ENCODE assay signal across 9 mouse cellular contexts in the genomic region with DNA sequence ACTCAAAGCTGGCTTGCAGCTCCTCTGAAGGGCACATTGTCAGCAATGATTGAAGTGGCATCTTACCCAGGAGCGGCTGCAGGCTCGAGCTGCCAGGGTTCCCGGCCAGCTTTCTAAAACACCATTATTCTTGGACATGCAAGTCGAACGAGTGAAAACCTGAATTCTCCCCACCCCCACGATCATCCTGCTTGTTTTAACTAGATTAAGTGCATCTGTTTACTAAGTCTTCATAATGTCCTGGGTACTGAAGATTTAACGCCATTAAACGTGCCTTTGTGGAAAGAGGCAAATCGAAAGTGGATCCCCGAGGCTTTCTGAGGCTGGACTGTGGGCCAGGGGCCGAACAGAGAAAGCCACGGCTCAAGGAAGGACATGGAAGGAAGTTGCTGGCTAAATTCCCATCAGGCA.
DNase-seq lines count a peak whose midpoint lies in the region; ATAC-seq and TF ChIP-seq lines count a peak whose summit lies in the region.
"Had no signal": no experiment of that assay in that cellular context is flagged by ENCODE, and none has a peak within 500 bp of the region (broad histone marks: within the 10 kb centered on the region; RNA-seq: fewer than 3 reads in every experiment).

No protein-coding gene starts in this region.

- peaks cover 51% of the 10 kb centered on the region for H3K27me3 ChIP-seq in hindbrain, embryonic 14.5 days (ENCODE audit: control insufficient read depth, insufficient read depth, low read length)
- H3K27me3 ChIP-seq in hindbrain, embryonic 12.5 days: peaks cover 77% of the 10 kb centered on the region
- no peaks in the 10 kb centered on the region for H3K27me3 ChIP-seq in CH12.LX (replicated peaks)
- H3K27me3 ChIP-seq in kidney, adult 2 months (replicated peaks; ENCODE audit: control insufficient read depth, insufficient read depth, low read length): no peaks in the 10 kb centered on the region

- no peak for TF ChIP-seq EP300 in CH12.LX (IDR thresholded peaks at IDR 0.05; ENCODE audit: low read length)

- no peak for TF ChIP-seq RAD21 in CH12.LX (IDR thresholded peaks at IDR 0.05; ENCODE audit: low read depth, low read length)

- dilution Hi-C loops in CH12.LX (cut with MboI; ENCODE audit: extremely low pct_ligation_motif_present, extremely low pct_unique_long_range_greater_than_20kb, low sequenced_read_pairs): no loop called here

- H3K4me3 ChIP-seq in hindbrain, embryonic 14.5 days (replicated peaks; ENCODE audit: low read length): no peak overlapping the region
- H3K4me3 ChIP-seq in hindbrain, embryonic 12.5 days: no peak overlapping the region
- H3K4me3 ChIP-seq in CH12.LX (replicated peaks in 1 of 3; ENCODE audit: low read depth in 2 of 3, low read length in 2 of 3, poor library complexity in 1 of 3): peak overlapping the region; percentile 39 to 60 (median 42)
- H3K4me3 ChIP-seq in brown adipose tissue, adult 24 weeks (ENCODE audit: insufficient read depth, low read depth, low read length): peak overlapping the region; percentile 67
- H3K4me3 ChIP-seq in kidney, adult 2 months (ENCODE audit: insufficient read depth, low read depth, low read length): peak overlapping the region; percentile 36
- H3K4me3 ChIP-seq: megakaryocyte, embryonic 14.5 days had no signal

- no peaks in the 10 kb centered on the region for H3K79me2 ChIP-seq in CH12.LX (replicated peaks; ENCODE audit: control insufficient read depth, extremely low read depth, insufficient read depth, poor library complexity, severe bottlenecking)

- TF ChIP-seq CTCF in CH12.LX (conservative IDR thresholded peaks at IDR 0.05 in 1 of 2, IDR thresholded peaks at IDR 0.05 in 1 of 2; ENCODE audit: low read depth in 2 of 2, low read length in 2 of 2): no peak
- no peak for TF ChIP-seq CTCF in kidney, adult 2 months (conservative IDR thresholded peaks at IDR 0.05; ENCODE audit: insufficient read depth, insufficient read length, low read depth, low read length)

- 37% methylated on average over 12 of the region's 12 CpGs for WGBS in hindbrain, embryonic 14.5 days
- 43% methylated on average over 12 of the region's 12 CpGs for WGBS in hindbrain, embryonic 12.5 days
- WGBS in kidney, adult 2 months: 7% methylated on average over 12 of the region's 12 CpGs

- H3K4me1 ChIP-seq in hindbrain, embryonic 14.5 days (replicated peaks; ENCODE audit: control insufficient read depth, insufficient read depth, low read length): peaks cover 12% of the 10 kb centered on the region
- H3K4me1 ChIP-seq in hindbrain, embryonic 12.5 days: peaks cover 19% of the 10 kb centered on the region
- H3K4me1 ChIP-seq in CH12.LX (ENCODE audit: control insufficient read depth in 1 of 2, insufficient read depth in 2 of 2): peaks cover 0 to 3% of the 10 kb centered on the region in 2 experiments; a peak in 1 of 4 replicates
- peaks cover 26% of the 10 kb centered on the region for H3K4me1 ChIP-seq in brown adipose tissue, adult 24 weeks (ENCODE audit: control insufficient read depth, insufficient read depth, insufficient read length, low read length)
- H3K4me1 ChIP-seq in kidney, adult 2 months (ENCODE audit: control insufficient read depth, insufficient read depth, low read length): peaks cover 25% of the 10 kb centered on the region

- TF ChIP-seq POLR2A in CH12.LX (IDR thresholded peaks at IDR 0.05; ENCODE audit: low read depth, low read length): no peak
- TF ChIP-seq POLR2A in kidney, adult 2 months (IDR thresholded peaks at IDR 0.05; ENCODE audit: low read depth, low read length): no peak

- H3K4me2 ChIP-seq in hindbrain, embryonic 14.5 days (replicated peaks): peak overlapping the region; percentile 37
- H3K4me2 ChIP-seq in hindbrain, embryonic 12.5 days (replicated peaks): no peak overlapping the region; the same call in 1 of the 2 replicates
- peak overlapping the region; percentile 93 for H3K4me2 ChIP-seq in CH12.LX (ENCODE audit: insufficient read depth, low read depth, poor library complexity, severe bottlenecking)

- DNase-seq in hindbrain, embryonic 14.5 days (ENCODE audit: low spot score): no peak
- DNase-seq in CH12.LX (ENCODE audit: extremely low read depth): no peak
- peak; percentile 78 for DNase-seq in kidney, adult 2 months
- no peak for DNase-seq in ovary, postnatal 14 days (ENCODE audit: low spot score)
- no peak for DNase-seq in left cerebral cortex, postnatal 25 days (ENCODE audit: low spot score in 2 of 2)

- intact Hi-C loops in left cerebral cortex, postnatal 25 days (cut with DNase I): no loop called here

- no peaks in the 10 kb centered on the region for H3K9me3 ChIP-seq in hindbrain, embryonic 14.5 days (ENCODE audit: control insufficient read depth, low read length)
- no peaks in the 10 kb centered on the region for H3K9me3 ChIP-seq in hindbrain, embryonic 12.5 days (replicated peaks)
- peaks cover 18% of the 10 kb centered on the region for H3K9me3 ChIP-seq in CH12.LX (replicated peaks; ENCODE audit: low read length)
- H3K9me3 ChIP-seq: megakaryocyte, embryonic 14.5 days had no signal

- peak overlapping the region; percentile 19 for H3K9ac ChIP-seq in hindbrain, embryonic 14.5 days
- H3K9ac ChIP-seq in hindbrain, embryonic 12.5 days: no peak overlapping the region
- H3K9ac ChIP-seq in CH12.LX (ENCODE audit: insufficient read depth, low read depth): peak overlapping the region; percentile 91

- in situ Hi-C loops in CH12.LX (cut with MboI; ENCODE audit: low pct_ligation_motif_present, low pct_unique_long_range_greater_than_20kb, low sequenced_read_pairs): no loop called here

- peak overlapping the region; percentile 63 for H3K27ac ChIP-seq in hindbrain, embryonic 14.5 days
- H3K27ac ChIP-seq in hindbrain, embryonic 12.5 days: no peak overlapping the region; the same call in 1 of the 2 replicates
- no peak overlapping the region for H3K27ac ChIP-seq in CH12.LX (ENCODE audit: insufficient read depth, low read depth)
- H3K27ac ChIP-seq in brown adipose tissue, adult 24 weeks (replicated peaks; ENCODE audit: low read depth, low read length): peak overlapping the region; percentile 93
- peak overlapping the region; percentile 96 for H3K27ac ChIP-seq in kidney, adult 2 months (ENCODE audit: insufficient read depth, low read depth, low read length)

- no peak for ATAC-seq in hindbrain, embryonic 14.5 days (ENCODE audit: low FRiP score)
- ATAC-seq in hindbrain, embryonic 12.5 days (ENCODE audit: low FRiP score): no peak
- no peak for ATAC-seq in megakaryocyte-erythroid progenitor cell, adult 5-6 weeks (replicated peaks; ENCODE audit: low FRiP score, low TSS enrichment, poor library complexity, severe bottlenecking)

- H3K36me3 ChIP-seq in hindbrain, embryonic 14.5 days (replicated peaks; ENCODE audit: control insufficient read depth, insufficient read depth): no peaks in the 10 kb centered on the region
- no peaks in the 10 kb centered on the region for H3K36me3 ChIP-seq in hindbrain, embryonic 12.5 days
- no peaks in the 10 kb centered on the region for H3K36me3 ChIP-seq in CH12.LX (replicated peaks in 1 of 2; ENCODE audit: control insufficient read depth in 1 of 2, insufficient read depth in 1 of 2, low read length in 1 of 2)
- H3K36me3 ChIP-seq in kidney, adult 2 months (ENCODE audit: control insufficient read depth, insufficient read depth, low read length): no peaks in the 10 kb centered on the region

TF ChIP-seq in CH12.LX, 34 proteins besides CTCF, POLR2A, EP300 and RAD21:
- TF ChIP-seq RCOR1 (conservative IDR thresholded peaks at IDR 0.05; ENCODE audit: low read depth, low read length) (no peak), IRF4 (IDR thresholded peaks at IDR 0.05; ENCODE audit: low read depth, low read length) (0 out of 2 replicates have a peak, but pooled peaks have one; percentile 16)

Comparison
In these comparisons a context has a peak if more than half of its experiments do, and no peak if none do; other contexts are left out.
1. H3K27ac ChIP-seq: peak in hindbrain, embryonic 14.5 days (single experiment), brown adipose tissue, adult 24 weeks (single experiment) and kidney, adult 2 months (single experiment); none in hindbrain, embryonic 12.5 days (single experiment) and CH12.LX (single experiment).
2. H3K4me3 ChIP-seq: peak in CH12.LX (3 of 3), brown adipose tissue, adult 24 weeks (single experiment) and kidney, adult 2 months (single experiment); none in hindbrain, embryonic 14.5 days (single experiment) and hindbrain, embryonic 12.5 days (single experiment).